Mouse (Mus musculus) megakaryocyte, embryonic 14.5 days (primary cell): ENCODE measurements around the gene Slc31a1.

ENCODE experiments used
- FLI1 ChIP-seq: IDR thresholded peaks from 2 replicates; pipeline ENCODE4 v1.6.1; 2012; ENCODE audit warnings: low read length, inconsistent platforms, mixed read lengths
- GATA1 ChIP-seq: IDR thresholded peaks from 3 replicates; pipeline ENCODE4 v1.6.1; 2012; ENCODE audit warnings: mixed read lengths, low read length, inconsistent platforms, borderline replicate concordance

- TF ChIP-seq FLI1 (no peak), GATA1 (no peak)
Measured at GRCm38 (mm10) chr4:62427978-62428758, 67.6 kb downstream of the Slc31a1 start.
